Mouse (Mus musculus) CH12.LX (cell line): ENCODE results near the gene March10.

ENCODE experiments used
- KAT2A ChIP-seq: IDR thresholded peaks from 2 replicates; pipeline ENCODE4 v1.6.1; 2012; ENCODE audit warnings: low read length, improper control_type of control experiment, inconsistent platforms; ENCODE audit not compliant: insufficient replicate concordance
- POLR2AphosphoS2 ChIP-seq: IDR thresholded peaks from 2 replicates; pipeline ENCODE4 v1.6.1; 2011; ENCODE audit warnings: low read depth, low read length, improper control_type of control experiment

GRCm38 (mm10) chr11:105331732-105332131 lies 124.8 kb downstream of the March10 start:
- TF ChIP-seq POLR2AphosphoS2 (no peak), KAT2A (no peak)
